Mouse (Mus musculus) bone marrow, adult 2 months (tissue): ENCODE measurements around the gene Stk4.

Experiments
- CTCF ChIP-seq: fragments of 200-500 bp; IDR thresholded peaks from 2 replicates; pipeline ENCODE4 v1.5.1; 2011; ENCODE audit warnings: low read length, control low read depth; ENCODE audit not compliant: control insufficient read depth, insufficient read depth
- POLR2A ChIP-seq: fragments of 200-500 bp; IDR thresholded peaks from 2 replicates; pipeline ENCODE4 v1.6.1; 2011; ENCODE audit warnings: low read depth, mild to moderate bottlenecking, control low read depth, low read length, borderline replicate concordance; ENCODE audit not compliant: control insufficient read depth

GRCm38 (mm10) chr2:164135367-164135766, 65.2 kb downstream of the Stk4 start:
- TF ChIP-seq POLR2A (no peak), CTCF (no peak)
